Mouse (Mus musculus): ENCODE data around the gene Slc4a5. TPM values are rescaled to one million over a fixed set of nuclear protein-coding genes. Genes with fewer than 3 reads are reported as not detected.
A peak's percentile ranks its signal among the peaks of the same experiment; 100 is the strongest.

Gene Slc4a5
- total RNA-seq, 2 experiments from 2014 or later: not detected

GRCm38 (mm10) chr6:83231486-83231885 is 11.9 kb downstream of the Slc4a5 start:
- no peak for DNase-seq (ENCODE audit: low spot score)

DNA sequence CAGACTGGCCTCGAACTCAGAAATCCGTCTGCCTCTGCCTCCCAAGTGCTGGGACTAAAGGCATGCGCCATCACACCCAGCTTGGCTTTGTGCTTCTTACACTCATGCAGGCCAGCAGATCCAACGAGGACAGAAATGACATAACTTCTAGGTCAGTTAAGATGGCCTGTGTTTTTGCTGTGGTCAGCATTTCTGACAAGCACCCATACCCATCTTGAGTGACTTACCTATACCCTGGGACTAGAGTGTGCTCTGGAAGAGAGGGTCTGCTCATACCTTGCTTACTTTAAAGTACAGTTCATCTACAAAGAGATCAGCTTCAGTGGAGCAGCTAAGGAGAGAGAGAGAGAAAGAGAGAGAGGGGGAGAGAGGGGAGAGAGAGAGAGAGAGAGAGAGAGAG is 13.7 kb downstream of the Slc4a5 start:
- no peak for DNase-seq (ENCODE audit: low spot score)

DNA sequence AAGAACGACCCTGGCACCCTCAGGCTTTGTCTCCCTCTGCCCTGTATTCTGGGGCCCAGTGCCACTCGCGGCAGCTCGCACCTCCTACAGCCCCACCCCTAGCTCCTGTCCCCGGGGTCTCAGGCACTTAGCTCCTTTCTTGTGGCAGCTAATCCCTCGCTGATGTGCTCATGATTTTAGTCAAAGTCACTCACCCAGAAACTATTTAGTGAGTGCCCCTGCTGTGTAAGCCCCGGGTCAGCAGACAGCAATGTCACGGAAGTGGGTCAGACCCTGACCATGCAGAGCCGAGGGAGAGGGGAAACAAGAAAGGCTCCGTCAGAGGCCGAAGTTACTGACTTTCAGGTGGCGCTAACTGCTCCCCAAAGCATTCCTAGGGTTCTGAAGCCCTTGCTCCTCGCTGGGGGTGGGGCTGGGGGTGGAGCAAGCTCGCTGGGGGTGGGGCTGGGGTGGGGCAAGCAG is 14.7 kb downstream of the Slc4a5 start:
- no peak for DNase-seq (ENCODE audit: low spot score)

DNA sequence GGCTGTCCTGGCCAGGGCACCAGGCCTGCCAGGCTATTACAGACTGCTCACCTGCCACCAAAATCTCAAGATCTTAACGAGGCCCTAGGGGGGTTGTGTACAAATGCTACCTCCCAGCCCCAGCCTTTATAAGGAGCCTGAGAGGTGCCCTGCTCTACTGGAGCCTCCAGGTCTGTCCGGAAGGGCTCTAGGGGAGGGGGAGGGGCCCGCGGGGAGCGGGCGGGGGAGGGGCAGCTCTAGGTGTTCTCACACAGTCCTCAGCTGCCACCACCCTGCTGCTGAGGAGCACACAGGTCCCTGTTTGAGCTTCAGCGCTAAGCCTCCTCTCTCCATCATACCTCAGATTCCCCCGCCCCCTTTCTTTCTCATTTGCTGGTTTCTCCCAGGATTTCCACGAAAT is 17.5 kb downstream of the Slc4a5 start:
- DNase-seq (ENCODE audit: low spot score): no peak

GRCm38 (mm10) chr6:83244422-83245061 is 24.9 kb downstream of the Slc4a5 start:
- no peak for DNase-seq (ENCODE audit: low spot score)

DNA sequence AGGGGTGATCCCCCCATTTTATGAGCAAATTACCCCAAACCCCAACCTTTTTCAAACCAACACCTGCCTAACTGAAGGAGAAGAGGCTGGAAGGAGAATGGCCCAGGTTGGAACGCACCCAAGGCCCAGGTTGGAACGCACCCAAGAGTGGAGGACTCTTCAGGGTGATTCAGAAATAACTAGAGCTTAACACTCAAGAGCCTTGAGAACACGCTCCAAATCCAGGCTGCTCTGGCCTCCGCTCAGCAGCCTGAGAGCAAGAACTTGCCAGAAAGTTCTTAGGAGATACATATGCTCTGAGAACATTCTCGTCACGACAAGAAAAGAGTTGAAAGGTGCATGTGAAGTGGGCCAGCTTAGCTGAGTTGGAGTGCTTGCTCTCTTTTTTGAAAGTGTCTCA is 25.5 kb downstream of the Slc4a5 start:
- DNase-seq (ENCODE audit: low spot score): peak; percentile 9

DNA sequence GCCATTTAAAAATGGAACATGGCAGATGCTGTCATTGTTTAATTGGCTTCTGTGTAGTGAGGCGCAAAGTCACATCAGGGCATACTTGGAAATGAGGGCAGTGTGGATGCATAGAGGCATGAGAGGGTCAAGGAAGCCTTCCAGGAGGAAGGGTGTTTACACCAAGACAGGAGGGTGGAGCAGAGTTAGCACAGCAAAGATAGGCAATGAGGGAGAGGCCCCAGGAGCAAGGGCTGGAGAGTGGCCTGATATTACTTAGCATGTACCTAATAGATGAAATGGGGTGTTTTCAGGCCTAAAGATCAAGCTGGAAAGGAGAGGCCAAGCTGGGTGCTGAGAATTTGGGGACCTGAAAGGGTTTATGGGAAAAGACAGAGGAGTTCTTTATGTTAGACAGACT is 26.4 kb downstream of the Slc4a5 start:
- DNase-seq (ENCODE audit: low spot score): no peak

DNA sequence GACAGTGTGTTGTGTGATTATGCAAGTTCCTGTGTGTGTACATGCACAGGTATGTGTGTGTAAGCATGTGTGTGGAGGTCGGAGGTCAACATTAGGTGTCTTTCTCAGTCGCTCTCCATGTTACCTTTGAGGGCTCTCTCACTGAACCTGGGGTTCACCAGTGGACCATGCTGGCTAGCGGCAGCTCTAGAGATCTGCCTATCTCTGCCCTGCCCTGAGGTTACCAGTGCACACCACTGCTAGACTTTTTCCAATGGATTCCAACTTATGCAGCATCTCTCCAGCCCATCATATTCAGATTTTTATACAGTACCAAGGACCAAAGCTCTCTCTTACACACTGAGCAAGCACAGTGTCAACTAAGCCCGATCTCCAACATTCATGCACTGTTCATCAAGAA is 27.1 kb downstream of the Slc4a5 start:
- DNase-seq (ENCODE audit: low spot score): no peak

GRCm38 (mm10) chr6:83247153-83247552 is 27.5 kb downstream of the Slc4a5 start:
- no peak for DNase-seq (ENCODE audit: low spot score)

DNA sequence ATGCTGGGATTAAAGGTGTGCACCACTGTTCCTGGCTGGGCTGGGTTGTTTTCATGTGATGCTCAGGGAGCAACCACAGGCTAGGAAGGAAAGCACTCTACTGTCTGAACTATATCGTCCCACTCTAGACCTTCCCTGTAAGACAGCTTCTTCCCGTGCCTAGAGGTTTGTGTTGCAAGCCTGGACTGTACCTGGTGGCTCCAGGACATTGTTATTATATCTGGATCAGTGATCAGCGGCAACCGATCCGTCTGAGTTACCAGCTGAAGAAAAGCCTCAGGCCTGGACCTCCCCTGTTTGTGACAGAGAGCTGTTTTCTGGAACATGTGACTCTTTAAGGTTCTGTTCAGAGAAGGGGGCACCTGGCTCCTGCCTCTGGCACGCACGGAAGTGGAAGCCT is 34.6 kb downstream of the Slc4a5 start:
- no peak for DNase-seq (ENCODE audit: low spot score)

GRCm38 (mm10) chr6:83264516-83264915 is 44.9 kb downstream of the Slc4a5 start:
- no peak for DNase-seq (ENCODE audit: low spot score)

DNA sequence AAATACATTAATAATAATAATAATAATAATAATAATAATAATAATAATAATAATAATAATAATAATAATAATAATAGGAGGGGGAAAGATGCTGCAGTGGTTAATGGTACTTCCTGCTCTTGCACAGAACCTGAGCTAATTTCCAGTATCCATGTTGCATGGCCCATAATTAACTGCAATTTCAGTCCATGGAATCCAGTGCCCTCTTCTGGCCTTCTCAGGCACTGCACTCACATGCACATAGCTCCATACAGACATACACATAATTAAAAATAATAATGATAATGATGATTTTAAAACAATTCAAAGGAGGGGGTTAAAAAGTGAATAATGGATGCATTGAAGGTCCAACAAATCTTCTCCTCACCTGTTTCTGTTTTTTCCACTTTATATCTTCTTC is 45.6 kb downstream of the Slc4a5 start:
- no peak for DNase-seq (ENCODE audit: low spot score)

- DNase-seq (ENCODE audit: low spot score): no peak
Observed at GRCm38 (mm10) chr6:83265653-83266052, 46.0 kb downstream of the Slc4a5 start.

GRCm38 (mm10) chr6:83267616-83268015 is 48.0 kb downstream of the Slc4a5 start:
- no peak for DNase-seq (ENCODE audit: low spot score)

DNA sequence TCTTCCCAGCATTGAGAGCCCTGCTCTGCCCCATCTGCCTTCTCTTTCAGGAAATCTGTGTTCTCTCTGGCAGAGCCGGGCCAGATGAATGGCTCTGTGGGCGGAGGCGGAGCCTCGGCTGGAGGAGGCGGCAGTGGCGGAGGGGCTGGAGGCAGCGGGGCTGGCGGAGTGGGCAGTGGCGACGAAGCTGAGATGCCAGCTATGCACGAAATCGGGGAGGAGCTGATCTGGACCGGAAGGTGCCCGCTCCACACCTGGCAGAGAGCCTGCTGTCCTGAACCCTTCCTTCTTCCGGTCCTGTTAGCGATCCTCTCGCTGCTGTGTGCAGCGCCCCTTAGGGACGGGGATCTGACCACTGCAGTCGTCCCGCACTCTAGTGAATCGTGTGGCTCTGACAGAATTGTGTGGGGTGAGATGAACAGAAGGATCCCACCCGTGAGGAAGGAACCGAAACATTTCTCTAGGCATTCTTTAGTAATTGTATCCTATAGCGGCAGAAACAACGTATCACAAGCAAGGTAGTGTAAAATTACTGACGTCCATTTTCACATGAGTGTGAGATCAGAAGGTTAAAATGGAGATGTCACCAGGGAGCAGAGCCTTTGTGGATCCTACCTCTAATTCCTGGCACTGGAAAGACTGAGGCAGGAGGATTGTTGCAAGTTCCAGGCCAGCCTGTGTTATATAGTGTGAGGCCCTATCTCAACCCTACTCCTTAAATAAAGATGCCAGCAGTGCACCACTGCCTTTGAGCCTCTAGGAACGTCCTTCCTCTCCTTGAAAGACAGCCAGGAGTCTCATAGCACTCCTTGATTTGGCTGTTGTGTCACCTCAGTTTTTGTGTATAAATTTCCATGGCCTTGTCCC is 48.7 kb downstream of the Slc4a5 start:
- DNase-seq (ENCODE audit: low spot score): peak; percentile 85

- DNase-seq (ENCODE audit: low spot score): no peak
Observed at GRCm38 (mm10) chr6:83273733-83274132, 54.1 kb downstream of the Slc4a5 start.

DNA sequence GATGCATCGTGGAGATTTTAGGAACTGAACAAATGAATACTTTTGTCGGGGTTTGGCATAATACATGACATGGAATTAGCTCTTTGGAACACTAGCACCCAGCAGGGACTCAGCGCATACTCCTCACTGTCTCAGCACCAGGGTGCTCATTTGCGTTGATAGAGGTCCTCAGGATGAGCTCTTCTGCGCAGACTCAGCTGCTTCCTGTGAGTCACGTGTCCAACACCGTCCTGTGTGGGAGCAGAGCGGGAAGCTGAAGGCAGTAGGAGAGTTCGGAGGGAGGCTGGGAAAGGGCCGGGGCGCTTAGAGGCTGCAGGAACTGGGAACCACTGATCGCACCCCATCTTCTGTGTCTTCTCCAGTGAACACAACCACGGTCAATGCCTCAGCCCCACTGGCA is 57.5 kb downstream of the Slc4a5 start:
- no peak for DNase-seq (ENCODE audit: low spot score)

GRCm38 (mm10) chr6:83278881-83279280 is 59.3 kb downstream of the Slc4a5 start:
- DNase-seq (ENCODE audit: low spot score): no peak

GRCm38 (mm10) chr6:83280256-83280955 is 60.8 kb downstream of the Slc4a5 start:
- no peak for DNase-seq (ENCODE audit: low spot score)

- no peak for DNase-seq (ENCODE audit: low spot score)
Observed at GRCm38 (mm10) chr6:83300447-83301229, 81.0 kb downstream of the Slc4a5 start.

DNA sequence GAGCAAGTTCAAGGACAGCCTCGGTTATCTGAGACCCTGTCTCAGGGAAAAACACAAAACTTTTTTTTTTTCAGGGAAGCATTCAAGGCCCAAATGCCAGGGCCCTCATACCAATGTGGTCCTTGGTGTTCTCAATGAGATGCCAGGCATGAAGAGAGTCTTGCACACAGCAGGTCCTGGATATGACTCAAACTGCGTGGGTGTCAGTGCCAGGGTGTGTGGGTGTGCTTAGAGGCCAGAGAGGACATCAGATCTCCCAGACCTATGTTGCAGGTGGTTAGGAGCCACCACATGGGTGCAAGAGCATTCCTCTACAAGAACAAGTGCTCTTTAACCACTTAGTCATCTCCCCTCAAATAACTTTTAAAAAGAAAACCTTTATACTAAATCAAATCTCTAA is 81.7 kb downstream of the Slc4a5 start:
- DNase-seq (ENCODE audit: low spot score): no peak

GRCm38 (mm10) chr6:83302264-83302663 is 82.6 kb downstream of the Slc4a5 start:
- no peak for DNase-seq (ENCODE audit: low spot score)
